Mouse (Mus musculus) erythroblast, embryonic 14.5 days (primary cell): Measurements from ENCODE around the gene Smyd3. TPM values are rescaled to one million over a fixed set of nuclear protein-coding genes. Genes with fewer than 3 reads are reported as not detected.

Source experiments
- H3K27me3 ChIP-seq: 2 replicates; pipeline ENCODE4 v1.6.1; 2012; ENCODE audit warnings: inconsistent platforms; ENCODE audit not compliant: control insufficient read depth
- H3K36me3 ChIP-seq: 2 replicates; pipeline ENCODE4 v1.6.1; 2012; ENCODE audit warnings: mild to moderate bottlenecking, inconsistent platforms; ENCODE audit not compliant: control insufficient read depth
- H3K4me1 ChIP-seq: 2 replicates; pipeline ENCODE4 v1.6.1; 2012; ENCODE audit warnings: inconsistent platforms; ENCODE audit not compliant: control insufficient read depth
- H3K4me3 ChIP-seq: replicated peaks from 2 replicates; pipeline ENCODE3; 2012; ENCODE audit warnings: moderate library complexity, mild to moderate bottlenecking, inconsistent platforms
- H3K9me3 ChIP-seq: 2 replicates; pipeline ENCODE4 v1.6.1; 2012; ENCODE audit warnings: low read length, inconsistent platforms, mixed read lengths; ENCODE audit not compliant: control insufficient read depth
- GATA1 ChIP-seq: IDR thresholded peaks from 2 replicates; pipeline ENCODE4 v1.6.1; 2012; ENCODE audit warnings: low read length, inconsistent platforms, mixed read lengths
- TAL1 ChIP-seq: IDR thresholded peaks from 3 replicates; pipeline ENCODE4 v1.6.1; 2012; ENCODE audit warnings: low read length, inconsistent platforms, mixed read lengths
- polyA plus RNA-seq: library from polyadenylated mRNA; stranded (reverse); fragments of >175 nt; gene quantifications from 2 replicates; pipeline ENCODE4 v1.2.3, GENCODE M21; 2012

The Smyd3 gene
- polyA plus RNA-seq, 1 experiment, result 0.09 TPM

GRCm38 (mm10) chr1:178942251-178942963 lies 575.4 kb downstream of the Smyd3 start:
- no peaks in the 10 kb centered on the region for H3K27me3 ChIP-seq
- no peak for TF ChIP-seq TAL1
- no peak for TF ChIP-seq GATA1
- H3K9me3 ChIP-seq, result no peaks in the 10 kb centered on the region
- H3K4me3 ChIP-seq, result no peak overlapping the region
- no peaks in the 10 kb centered on the region for H3K36me3 ChIP-seq
- H3K4me1 ChIP-seq, result no peaks in the 10 kb centered on the region

GRCm38 (mm10) chr1:178940353-178940752 lies 577.5 kb downstream of the Smyd3 start:
- no peak overlapping the region for H3K4me3 ChIP-seq
- no peaks in the 10 kb centered on the region for H3K4me1 ChIP-seq
- H3K36me3 ChIP-seq, result no peaks in the 10 kb centered on the region
- H3K27me3 ChIP-seq, result no peaks in the 10 kb centered on the region
- no peaks in the 10 kb centered on the region for H3K9me3 ChIP-seq
- TF ChIP-seq TAL1, result no peak
- no peak for TF ChIP-seq GATA1

DNA sequence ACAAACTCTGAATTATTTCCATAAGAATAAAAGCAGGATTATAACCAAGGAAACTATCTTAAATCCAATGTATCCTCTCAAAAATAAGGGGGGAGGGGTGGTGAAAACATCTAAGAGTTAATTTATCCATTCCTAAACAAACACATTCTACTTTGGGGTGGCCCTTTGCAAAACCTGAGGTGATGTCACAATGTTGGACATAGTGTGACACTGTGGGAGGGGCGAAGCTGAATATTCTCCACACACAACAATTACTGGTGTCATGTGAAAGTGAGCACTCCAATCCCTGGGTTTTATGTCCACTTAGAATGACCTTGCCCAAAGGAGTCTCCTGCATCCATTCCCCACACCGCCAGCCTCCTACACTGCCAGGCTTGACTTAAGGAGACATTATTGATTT lies 580.9 kb downstream of the Smyd3 start:
- Histone ChIP-seq H3K4me3 (no peak overlapping the region), H3K4me1 (no peaks in the 10 kb centered on the region), H3K36me3 (no peaks in the 10 kb centered on the region), H3K9me3 (no peaks in the 10 kb centered on the region), H3K27me3 (no peaks in the 10 kb centered on the region)
- TF ChIP-seq GATA1, result no peak
- no peak for TF ChIP-seq TAL1

- TF ChIP-seq GATA1 (no peak), TAL1 (no peak)
- Histone ChIP-seq H3K9me3 (no peaks in the 10 kb centered on the region), H3K4me1 (no peaks in the 10 kb centered on the region), H3K27me3 (no peaks in the 10 kb centered on the region), H3K4me3 (no peak overlapping the region), H3K36me3 (no peaks in the 10 kb centered on the region)
These were observed 581.4 kb downstream of the Smyd3 start for GRCm38 (mm10) chr1:178936457-178936856.

- no peak overlapping the region for H3K4me3 ChIP-seq
- H3K36me3 ChIP-seq, result no peaks in the 10 kb centered on the region
- H3K27me3 ChIP-seq, result no peaks in the 10 kb centered on the region
- H3K4me1 ChIP-seq, result no peaks in the 10 kb centered on the region
- H3K9me3 ChIP-seq, result no peaks in the 10 kb centered on the region
- TF ChIP-seq TAL1 (no peak), GATA1 (no peak)
These were observed 583.7 kb downstream of the Smyd3 start for GRCm38 (mm10) chr1:178933953-178934637.

GRCm38 (mm10) chr1:178929531-178929930 lies 588.3 kb downstream of the Smyd3 start:
- Histone ChIP-seq H3K27me3 (no peaks in the 10 kb centered on the region), H3K36me3 (no peaks in the 10 kb centered on the region), H3K4me1 (no peaks in the 10 kb centered on the region), H3K9me3 (no peaks in the 10 kb centered on the region), H3K4me3 (no peak overlapping the region)
- TF ChIP-seq TAL1, result no peak

DNA sequence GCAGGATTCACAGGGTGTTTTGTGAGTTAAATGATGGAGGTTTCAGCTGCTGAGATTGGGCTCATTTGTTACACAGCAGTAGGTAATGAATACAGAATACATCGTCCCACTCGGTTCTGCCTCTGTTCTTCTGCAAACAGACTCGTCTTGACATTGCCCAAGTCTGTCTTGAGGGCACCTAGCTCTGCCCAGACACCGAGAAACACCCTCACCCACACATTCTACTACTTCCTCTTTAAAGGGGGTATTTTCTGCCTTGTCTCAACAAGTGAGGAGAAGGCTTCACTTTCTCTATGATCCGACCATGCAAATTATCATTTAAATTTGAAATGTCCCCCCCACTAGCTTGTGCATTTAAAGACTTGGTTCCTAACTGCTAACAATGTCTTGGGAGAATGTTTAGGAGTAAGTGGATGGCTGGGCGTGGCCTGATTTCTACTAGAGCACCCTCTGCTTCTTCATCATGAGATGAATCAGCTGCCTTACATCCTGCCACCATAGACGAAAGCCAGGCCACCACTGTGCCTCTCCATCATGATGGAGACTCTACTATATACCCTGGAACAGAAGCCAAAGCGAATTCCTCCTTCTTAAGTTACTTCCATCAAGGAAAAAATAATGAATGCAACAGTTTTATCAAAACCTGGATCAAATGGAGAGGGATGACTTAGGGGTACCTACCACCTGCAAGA lies 593.2 kb downstream of the Smyd3 start:
- H3K4me1 ChIP-seq, result no peaks in the 10 kb centered on the region
- no peak for TF ChIP-seq TAL1
- TF ChIP-seq GATA1, result no peak

DNA sequence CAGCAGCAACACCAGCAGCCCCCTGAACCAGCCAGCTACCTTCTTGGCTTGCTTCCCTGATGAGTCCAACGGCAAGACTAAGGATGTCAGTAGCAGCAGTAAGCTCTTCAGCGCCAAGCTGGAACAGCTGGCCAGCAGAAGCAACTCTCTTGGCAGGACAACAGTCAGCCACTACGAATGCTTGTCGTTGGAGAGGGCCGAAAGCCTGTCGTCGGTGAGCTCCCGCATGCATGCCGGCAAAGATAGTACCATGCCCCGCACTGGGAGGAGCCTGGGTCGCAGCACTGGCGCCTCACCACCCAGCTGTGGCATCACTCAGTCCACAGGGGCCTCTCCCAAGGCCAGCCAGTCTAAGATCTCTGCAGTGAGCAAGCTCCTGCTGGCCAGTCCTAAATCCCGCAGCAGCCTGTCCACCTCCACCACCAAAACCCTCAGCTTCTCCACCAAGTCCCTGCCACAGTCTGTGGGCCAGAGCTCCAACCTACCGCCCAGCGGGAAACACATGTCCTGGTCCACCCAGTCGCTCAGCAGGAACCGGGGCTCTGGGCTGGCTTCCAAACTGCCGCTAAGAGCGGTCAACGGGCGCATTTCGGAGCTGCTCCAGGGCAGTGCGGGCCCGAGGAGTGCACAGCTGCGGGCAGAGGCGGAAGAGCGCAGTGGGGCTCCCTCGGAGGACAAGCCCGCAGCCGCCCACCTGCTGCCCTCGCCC lies 600.5 kb downstream of the Smyd3 start:
- H3K27me3 ChIP-seq, result peaks cover 16% of the 10 kb centered on the region
- TF ChIP-seq TAL1, result no peak
- no peak for TF ChIP-seq GATA1
- no peaks in the 10 kb centered on the region for H3K36me3 ChIP-seq
- H3K4me3 ChIP-seq, result no peak overlapping the region
- no peaks in the 10 kb centered on the region for H3K9me3 ChIP-seq
- H3K4me1 ChIP-seq, result no peaks in the 10 kb centered on the region

More for the DNA sequence above, 593.2 kb downstream of the Smyd3 start:
- Histone ChIP-seq H3K4me3 (no peak overlapping the region), H3K9me3 (no peaks in the 10 kb centered on the region), H3K36me3 (no peaks in the 10 kb centered on the region), H3K27me3 (no peaks in the 10 kb centered on the region)

DNA sequence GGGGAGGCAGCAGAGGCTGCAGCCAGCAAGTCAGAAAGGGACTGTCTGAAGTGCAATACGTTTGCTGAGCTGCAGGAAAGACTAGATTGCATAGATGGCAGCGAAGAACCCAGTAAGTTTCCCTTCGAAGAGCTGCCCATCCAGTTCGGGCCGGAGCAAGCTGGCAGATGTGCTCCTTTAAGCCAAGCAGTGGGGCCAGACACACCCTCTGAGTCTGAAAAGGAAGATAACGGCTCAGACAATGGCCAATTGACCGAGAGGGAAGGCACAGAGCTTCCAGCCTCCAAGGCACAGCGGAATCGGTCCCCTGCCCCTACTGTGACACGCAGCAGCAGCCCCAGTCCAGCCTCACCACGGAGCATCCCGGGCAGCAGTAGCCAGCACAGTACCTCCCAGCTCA lies 602.8 kb downstream of the Smyd3 start:
- H3K4me1 ChIP-seq, result no peaks in the 10 kb centered on the region
- H3K4me3 ChIP-seq, result no peak overlapping the region
- H3K27me3 ChIP-seq, result peaks cover 16% of the 10 kb centered on the region
- no peaks in the 10 kb centered on the region for H3K9me3 ChIP-seq
- TF ChIP-seq TAL1 (no peak), GATA1 (no peak)
- no peaks in the 10 kb centered on the region for H3K36me3 ChIP-seq
